Mouse (Mus musculus) ES-E14 (cell line): Measurements from ENCODE around the gene Pmm2.

ENCODE experiments used
- CHD2 ChIP-seq: IDR thresholded peaks from 2 replicates; pipeline ENCODE4 v1.6.1; 2014; ENCODE audit warnings: mild to moderate bottlenecking, low read depth, low read length, inconsistent platforms
- HCFC1 ChIP-seq: IDR thresholded peaks from 2 replicates; pipeline ENCODE4 v1.6.1; 2012; ENCODE audit warnings: low read length, inconsistent platforms, borderline replicate concordance; ENCODE audit not compliant: insufficient read depth

DNA sequence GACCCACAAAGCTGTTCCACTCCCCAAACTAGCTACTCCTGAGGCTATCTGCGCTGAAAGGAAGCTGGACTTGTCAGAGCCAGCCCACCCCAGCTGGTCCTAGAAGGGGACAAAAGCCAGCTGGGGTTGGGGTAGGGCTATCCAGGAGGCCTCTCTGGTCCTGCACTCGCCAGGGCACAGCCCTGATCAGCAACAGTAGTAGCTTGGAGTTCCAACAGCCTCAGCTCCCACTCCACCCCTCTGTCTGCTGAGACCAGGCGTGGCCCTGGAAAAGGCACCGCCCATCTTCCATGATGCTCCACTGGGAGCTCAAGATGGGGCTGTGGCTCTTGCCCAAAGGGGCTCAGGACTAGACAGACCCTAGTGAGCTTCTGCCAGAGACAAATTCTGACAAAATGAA lies 30.3 kb downstream of the Pmm2 start:
- no peak for TF ChIP-seq CHD2
- TF ChIP-seq HCFC1 = no peak
